Mouse (Mus musculus) midbrain, embryonic 12.5 days (tissue): ENCODE data around the gene Zfp850. TPM values are rescaled to one million over a fixed set of nuclear protein-coding genes. Genes with fewer than 3 reads are reported as not detected.
A peak's percentile ranks its signal among the peaks of the same experiment; 100 is the strongest.

ENCODE experiments used
- ATAC-seq: fragments of 200-750 bp; cut with Nextera tagmentation; 2 replicates; pipeline ENCODE4 v1.8.0; 2017; ENCODE audit warnings: low read depth, moderate TSS enrichment, moderate library complexity; ENCODE audit not compliant: low FRiP score
- H3K27ac ChIP-seq: fragments of 300-500 bp; sonication (generic); replicated peaks from 2 replicates; pipeline ENCODE4 v1.5.1; 2016; ENCODE audit warnings: mild to moderate bottlenecking
- H3K27me3 ChIP-seq: fragments of 300-500 bp; sonication (generic); 2 replicates; pipeline ENCODE4 v1.6.1; 2016; ENCODE audit warnings: mild to moderate bottlenecking
- H3K36me3 ChIP-seq: fragments of 300-500 bp; sonication (generic); 2 replicates; pipeline ENCODE4 v1.6.1; 2016
- H3K4me1 ChIP-seq: fragments of 300-500 bp; sonication (generic); 2 replicates; pipeline ENCODE4 v1.6.1; 2016
- H3K4me2 ChIP-seq: fragments of 300-500 bp; sonication (generic); replicated peaks from 2 replicates; pipeline ENCODE4 v1.6.1; 2016; ENCODE audit warnings: mild to moderate bottlenecking, moderate library complexity
- H3K4me3 ChIP-seq: fragments of 300-500 bp; sonication (generic); 2 replicates; pipeline ENCODE4 v1.5.1; 2016; ENCODE audit warnings: mild to moderate bottlenecking
- H3K9ac ChIP-seq: fragments of 300-500 bp; sonication (generic); replicated peaks from 2 replicates; pipeline ENCODE4 v1.6.1; 2016; ENCODE audit warnings: mild to moderate bottlenecking, moderate library complexity
- H3K9me3 ChIP-seq: fragments of 300-500 bp; sonication (generic); 2 replicates; pipeline ENCODE4 v1.6.1; 2016; ENCODE audit warnings: mild to moderate bottlenecking
- WGBS: fragments of 180-500 bp; shearing (Covaris S2); methylation state at CpG from one replicate; pipeline ENCODE4 v1.1.7; 2016; 5-methylcytosine and 5-hydroxymethylcytosine counted together
- polyA plus RNA-seq: library from polyadenylated mRNA; unstranded; fragments of >200 nt; fragmentation: Nextera tagmentation; extraction: Ambion mirVana; gene quantifications from 2 replicates; pipeline ENCODE4 v1.2.1, GENCODE M21; 2016

Zfp850 gene
- polyA plus RNA-seq = 6.7 and 7.2 TPM in 2 replicates

DNA sequence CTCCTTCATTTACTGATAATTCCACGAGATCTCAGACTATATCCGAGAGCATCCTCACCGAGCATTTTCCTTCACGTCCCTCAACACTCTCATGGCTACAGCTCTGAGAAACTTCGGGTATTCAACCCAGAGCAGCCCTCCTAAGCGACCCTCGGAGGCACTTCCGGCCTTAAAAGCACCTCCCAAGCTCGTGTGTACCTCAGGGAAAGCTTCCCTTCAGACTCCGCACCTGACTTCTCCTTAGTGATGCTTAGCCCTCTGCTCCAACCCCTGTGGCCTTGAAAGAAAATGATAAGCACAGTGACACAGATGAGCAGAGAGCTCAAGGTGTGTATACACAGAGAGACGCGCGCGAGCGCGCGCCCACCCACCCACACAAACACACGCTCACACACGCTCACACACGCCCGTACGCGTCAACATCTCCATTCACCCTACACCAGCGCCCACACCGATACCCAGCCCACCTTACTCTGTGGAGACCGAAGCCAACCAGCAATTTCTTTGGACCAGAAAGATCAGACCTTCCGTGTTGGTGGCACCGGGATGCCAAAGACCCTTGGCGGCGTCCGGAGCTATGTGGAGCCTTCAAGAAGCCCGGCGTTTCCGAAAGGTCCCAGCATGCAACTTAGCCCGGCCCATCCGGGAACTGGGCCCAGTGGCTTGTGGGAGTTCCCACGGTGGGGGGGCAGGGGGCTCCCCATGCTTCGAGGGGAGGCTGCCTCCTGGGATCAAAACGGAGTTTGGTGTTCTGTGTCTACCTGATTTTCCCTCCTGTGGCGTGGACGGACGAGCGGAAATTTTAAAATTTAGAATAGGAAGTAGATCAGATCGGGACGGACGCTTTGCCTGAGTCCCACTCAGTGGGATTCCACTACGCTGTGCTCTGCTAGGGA is at the start of gene Zfp850:
TSS of gene Zfp850 (minus strand) at position 567 of the 896 bp plus-strand sequence.
- H3K9ac ChIP-seq = peak within 1 kb of the TSS; percentile 90
- H3K4me2 ChIP-seq = peak within 1 kb of the TSS; percentile 96
- peak; percentile 93 for ATAC-seq

DNA sequence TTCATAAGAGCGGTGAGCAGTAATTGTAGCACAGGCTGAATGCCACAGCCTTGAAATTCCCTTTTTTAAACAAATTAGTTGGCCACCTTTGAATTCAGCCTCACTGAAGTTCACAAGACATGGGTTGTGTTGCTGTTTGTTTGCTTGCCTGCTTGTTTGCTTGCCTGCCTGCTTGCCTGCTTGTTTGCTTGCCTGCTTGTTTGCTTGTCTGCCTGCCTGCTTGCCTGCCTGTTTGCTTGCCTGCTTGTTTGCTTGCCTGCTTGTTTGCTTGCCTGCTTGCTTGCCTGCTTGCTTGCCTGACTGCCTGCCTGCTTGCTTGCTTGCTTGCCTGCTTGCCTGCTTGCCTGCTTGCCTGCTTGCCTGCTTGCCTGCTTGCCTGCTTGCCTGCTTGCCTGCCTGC is 46.1 kb upstream of the Zfp850 start:
- H3K9ac ChIP-seq = no peak overlapping the region
- no peak overlapping the region for H3K27ac ChIP-seq
- no peak for ATAC-seq
- H3K4me1 ChIP-seq = no peaks in the 10 kb centered on the region
- H3K9me3 ChIP-seq = no peaks in the 10 kb centered on the region
- H3K27me3 ChIP-seq = no peaks in the 10 kb centered on the region; the same call in 1 of the 2 replicates
- no peak overlapping the region for H3K4me2 ChIP-seq
- H3K4me3 ChIP-seq = no peak overlapping the region
- WGBS = 93% methylated on average over 1 of the region's 1 CpGs
- no peaks in the 10 kb centered on the region for H3K36me3 ChIP-seq

More for the DNA sequence above, at the start of gene Zfp850:
- Histone ChIP-seq H3K9me3 (0 out of 2 replicates have a peak, but pooled peaks cover 2% of the 10 kb centered on the region), H3K27ac (peak within 1 kb of the TSS; percentile 16; the same call in 1 of the 2 replicates), H3K36me3 (peaks cover 15% of the 10 kb centered on the region; the same call in 1 of the 2 replicates), H3K4me1 (peaks cover 13% of the 10 kb centered on the region), H3K27me3 (no peaks in the 10 kb centered on the region), H3K4me3 (peak within 1 kb of the TSS; percentile 66)
- 1% methylated on average over 47 of the region's 47 CpGs for WGBS

DNA sequence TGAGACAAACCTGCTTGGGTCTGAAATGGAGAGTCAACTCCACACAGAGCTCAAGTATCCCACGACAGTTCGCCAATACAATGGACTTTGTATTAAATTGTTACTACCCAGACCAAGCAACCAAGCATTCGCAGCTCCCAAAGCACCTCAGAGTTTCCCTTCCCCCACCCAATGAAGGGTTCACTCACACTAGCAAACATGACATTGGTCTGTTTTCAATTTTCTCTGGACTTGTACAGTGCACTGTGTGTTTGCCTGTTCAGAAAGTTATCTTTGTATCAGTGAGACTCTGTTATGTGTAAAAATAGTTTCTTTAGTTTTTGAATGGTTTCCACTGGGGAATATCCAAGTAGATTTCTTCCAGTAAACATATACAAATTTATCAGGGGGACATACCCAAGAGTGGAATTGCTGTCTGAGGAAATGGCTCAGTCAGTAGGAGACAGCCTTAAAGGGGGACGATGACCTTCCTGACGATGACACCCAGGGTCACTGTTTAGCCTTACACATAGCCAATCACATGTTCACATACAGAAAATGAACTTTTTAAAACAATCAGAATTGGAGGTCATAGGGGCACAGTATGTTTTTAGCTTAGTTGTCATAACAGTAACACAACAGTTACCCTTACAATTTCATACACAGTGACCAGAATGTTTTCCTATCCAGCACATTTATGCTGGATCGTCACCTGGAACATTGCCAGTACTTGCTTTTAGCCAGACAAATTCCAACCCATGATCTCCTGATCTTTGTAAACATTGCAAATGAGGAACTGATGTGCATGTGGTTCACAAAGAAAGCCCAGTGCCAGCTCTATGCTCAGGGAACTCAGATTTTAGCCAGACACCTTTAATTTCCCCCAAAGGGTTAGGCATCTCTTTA is 39.4 kb upstream of the Zfp850 start:
- 0 out of 2 replicates have a peak, but pooled peaks cover 3% of the 10 kb centered on the region for H3K27me3 ChIP-seq
- H3K9ac ChIP-seq = no peak overlapping the region
- no peak for ATAC-seq
- no peak overlapping the region for H3K27ac ChIP-seq
- WGBS = 82% methylated on average over 6 of the region's 6 CpGs
- H3K4me1 ChIP-seq = peaks cover 10% of the 10 kb centered on the region
- no peak overlapping the region for H3K4me2 ChIP-seq
- no peak overlapping the region for H3K4me3 ChIP-seq
- H3K36me3 ChIP-seq = peaks cover 7% of the 10 kb centered on the region
- H3K9me3 ChIP-seq = no peaks in the 10 kb centered on the region

DNA sequence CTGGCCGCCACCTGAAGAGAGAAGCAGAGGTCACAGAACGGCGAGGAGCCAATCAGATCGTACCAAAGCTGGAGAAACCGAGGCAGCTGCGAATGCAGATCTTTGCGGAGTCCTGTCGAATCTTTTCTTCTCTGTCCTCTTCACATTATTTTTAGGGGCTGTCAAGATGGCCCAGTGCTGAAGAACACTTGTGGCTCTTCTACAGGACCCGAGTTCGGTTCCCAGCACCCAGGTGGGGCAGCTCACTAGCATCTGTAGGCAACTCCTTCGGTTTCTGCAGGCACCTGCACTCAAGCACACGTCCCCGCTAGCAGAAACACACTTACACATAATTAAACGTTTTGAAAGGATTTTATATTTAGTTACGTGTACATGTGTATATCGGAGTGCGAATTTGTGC is 36.7 kb upstream of the Zfp850 start:
- H3K4me2 ChIP-seq = peak overlapping the region; percentile 32
- H3K4me1 ChIP-seq = peaks cover 10% of the 10 kb centered on the region
- 63% methylated on average over 17 of the region's 17 CpGs for WGBS
- H3K36me3 ChIP-seq = peaks cover 34% of the 10 kb centered on the region
- no peak for ATAC-seq
- no peak overlapping the region for H3K27ac ChIP-seq
- 0 out of 2 replicates have a peak overlapping the region, but pooled peaks have one; percentile 12 for H3K4me3 ChIP-seq
- 0 out of 2 replicates have a peak, but pooled peaks cover 3% of the 10 kb centered on the region for H3K27me3 ChIP-seq
- H3K9ac ChIP-seq = no peak overlapping the region
- no peaks in the 10 kb centered on the region for H3K9me3 ChIP-seq

DNA sequence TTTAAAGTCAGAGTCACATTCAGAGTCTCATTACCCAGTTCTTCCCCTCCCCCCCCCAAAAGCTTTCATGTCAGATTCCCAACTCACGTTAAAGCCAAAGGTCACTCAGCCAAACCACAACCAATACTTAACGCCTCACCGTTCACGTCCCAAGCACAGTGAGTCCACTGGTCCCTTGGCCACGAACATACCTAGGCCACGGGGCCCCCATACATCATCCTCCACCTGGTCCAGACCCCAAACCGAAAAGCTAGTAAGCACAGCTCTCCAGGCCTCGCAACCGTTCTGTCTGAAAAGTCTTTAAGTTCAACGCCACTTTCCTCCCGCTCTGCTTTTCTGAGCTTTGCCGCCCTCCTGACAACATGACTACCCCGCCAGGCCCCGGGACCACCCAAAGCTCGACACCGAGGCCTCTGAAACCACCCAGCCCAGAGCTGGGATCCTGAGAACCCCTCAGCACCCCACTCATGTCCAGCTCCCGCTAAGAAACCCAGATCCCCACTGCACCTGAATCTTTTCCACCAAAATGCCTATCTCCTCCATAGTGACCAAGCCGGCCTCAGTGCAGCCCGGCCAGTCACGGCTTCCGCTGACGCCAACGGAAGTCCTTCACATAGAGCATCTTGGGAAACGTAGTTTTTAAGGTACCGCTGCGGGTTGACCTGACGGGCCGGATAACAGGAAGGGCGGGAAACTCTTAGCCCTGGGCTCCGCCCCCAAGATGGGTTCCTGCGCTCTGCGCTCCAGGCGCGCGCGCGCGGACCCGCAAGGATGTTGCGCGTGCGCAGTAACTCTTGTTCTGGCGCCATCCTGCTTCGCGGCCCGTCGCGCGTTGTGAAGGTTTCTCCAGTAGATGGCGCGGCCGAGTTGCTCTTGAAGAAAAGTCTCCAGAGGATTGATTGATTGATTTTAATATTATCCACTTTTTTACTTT is 35.8 kb upstream of the Zfp850 start, which contains the start of gene Psmc4:
TSS of gene Psmc4 (minus strand) at position 626 of the 934 bp plus-strand sequence.
- H3K4me3 ChIP-seq = peak within 1 kb of the TSS; percentile 70
- peak within 1 kb of the TSS; percentile 92 for H3K4me2 ChIP-seq
- H3K4me1 ChIP-seq = peaks cover 10% of the 10 kb centered on the region
- WGBS = under 1% methylated on average over 52 of the region's 52 CpGs
- ATAC-seq = peak; percentile 97
- peak within 1 kb of the TSS; percentile 79 for H3K9ac ChIP-seq
- no peak within 1 kb of the TSS for H3K27ac ChIP-seq
- H3K9me3 ChIP-seq = no peaks in the 10 kb centered on the region
- H3K27me3 ChIP-seq = 0 out of 2 replicates have a peak, but pooled peaks cover 3% of the 10 kb centered on the region
- H3K36me3 ChIP-seq = peaks cover 43% of the 10 kb centered on the region

DNA sequence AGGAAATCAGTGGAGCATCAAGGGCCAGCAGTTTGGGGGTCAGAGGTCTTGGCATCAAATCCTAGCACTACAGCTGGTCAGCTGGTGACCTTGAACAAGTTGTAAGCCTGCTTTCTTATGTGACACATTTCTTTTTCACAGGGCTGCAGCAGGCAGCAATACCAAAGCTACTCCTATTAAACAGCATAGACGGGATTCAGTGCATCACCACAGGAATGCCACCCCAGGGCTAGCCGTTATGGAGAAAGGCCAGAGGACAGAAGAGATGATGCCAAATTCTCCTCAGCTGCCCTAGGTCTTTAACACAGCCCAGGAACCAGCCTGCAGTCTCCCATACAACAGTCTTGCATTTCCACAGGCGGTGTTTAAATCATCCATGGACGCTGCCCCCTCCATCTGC is 30.6 kb upstream of the Zfp850 start:
- Histone ChIP-seq H3K36me3 (peaks cover 94% of the 10 kb centered on the region), H3K4me2 (no peak overlapping the region), H3K27ac (no peak overlapping the region), H3K9ac (no peak overlapping the region), H3K27me3 (no peaks in the 10 kb centered on the region), H3K4me1 (peaks cover 10% of the 10 kb centered on the region), H3K4me3 (no peak overlapping the region), H3K9me3 (no peaks in the 10 kb centered on the region)
- WGBS = 94% methylated on average over 4 of the region's 4 CpGs
- no peak for ATAC-seq

DNA sequence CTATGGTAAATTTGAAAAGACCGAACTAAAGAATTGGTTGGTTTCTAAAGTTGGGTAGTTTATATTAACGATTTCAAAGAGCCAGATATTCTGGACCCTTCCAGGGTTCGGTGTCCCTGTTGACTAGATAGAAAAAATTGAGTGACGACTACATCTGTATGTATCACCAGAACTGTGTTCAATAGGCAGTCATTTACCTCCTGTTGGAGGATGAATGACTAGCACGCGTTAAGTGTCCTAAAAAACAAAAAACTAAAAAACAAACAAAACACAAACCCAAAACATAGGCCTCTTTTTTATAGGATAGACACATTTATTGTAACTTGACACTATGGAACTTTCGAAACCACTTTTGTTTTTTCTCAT is 513 bp upstream of the Zfp850 start:
- Histone ChIP-seq H3K27me3 (no peaks in the 10 kb centered on the region), H3K4me3 (peak overlapping the region; percentile 66), H3K36me3 (peaks cover 12% of the 10 kb centered on the region; the same call in 1 of the 2 replicates), H3K4me1 (peaks cover 13% of the 10 kb centered on the region), H3K9me3 (0 out of 2 replicates have a peak, but pooled peaks cover 4% of the 10 kb centered on the region), H3K4me2 (peak overlapping the region; percentile 96), H3K27ac (peak overlapping the region; percentile 16; the same call in 1 of the 2 replicates), H3K9ac (peak overlapping the region; percentile 90)
- WGBS = 23% methylated on average over 7 of the region's 7 CpGs
- ATAC-seq = peak; percentile 34; the same call in 1 of the 2 replicates

DNA sequence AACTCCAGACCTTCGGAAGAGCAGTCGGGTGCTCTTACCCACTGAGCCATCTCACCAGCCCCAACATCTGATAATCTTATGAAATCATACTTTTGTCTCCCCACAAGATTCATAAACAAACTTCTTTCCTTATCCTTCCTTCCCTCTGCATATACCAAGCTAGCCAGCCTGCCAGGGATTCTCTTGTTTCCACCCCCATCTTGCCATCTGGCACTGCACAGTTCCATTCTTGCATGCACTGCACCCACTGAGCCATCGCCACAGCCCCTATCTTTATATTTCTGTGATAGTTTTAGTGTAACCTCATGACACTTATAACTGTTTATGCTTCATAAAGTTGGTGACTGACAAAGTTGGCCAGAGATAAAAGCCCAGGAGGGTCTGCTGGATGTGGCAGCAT is 3.6 kb downstream of the Zfp850 start:
- ATAC-seq = no peak
- Histone ChIP-seq H3K4me3 (no peak overlapping the region), H3K4me1 (peaks cover 13% of the 10 kb centered on the region), H3K27me3 (no peaks in the 10 kb centered on the region), H3K36me3 (peaks cover 31% of the 10 kb centered on the region), H3K9me3 (no peaks in the 10 kb centered on the region), H3K4me2 (no peak overlapping the region), H3K9ac (no peak overlapping the region), H3K27ac (no peak overlapping the region)
- 92% methylated on average over 3 of the region's 3 CpGs for WGBS

DNA sequence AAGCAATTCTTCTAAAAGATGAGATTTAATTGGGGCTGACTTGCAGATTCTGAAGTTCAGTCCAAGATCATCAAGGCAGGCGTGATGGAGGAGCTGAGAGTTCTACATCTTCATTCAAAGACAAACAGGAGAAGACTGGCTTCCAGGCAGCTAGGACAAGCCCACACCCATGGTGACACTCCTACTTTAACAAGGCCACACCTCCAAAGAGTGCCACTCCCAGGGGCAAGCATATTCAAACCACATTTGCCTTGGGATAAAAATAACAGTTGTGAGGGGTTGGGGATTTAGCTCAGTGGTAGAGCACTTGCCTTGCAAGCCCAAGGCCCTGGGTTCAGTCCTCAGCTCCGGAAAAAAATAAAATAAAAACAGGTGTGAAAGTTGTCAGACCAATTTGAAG is 31.7 kb downstream of the Zfp850 start:
- peaks cover 19% of the 10 kb centered on the region for H3K36me3 ChIP-seq
- no peak overlapping the region for H3K9ac ChIP-seq
- no peak overlapping the region for H3K4me2 ChIP-seq
- H3K4me1 ChIP-seq = peaks cover 12% of the 10 kb centered on the region
- H3K27ac ChIP-seq = no peak overlapping the region
- H3K9me3 ChIP-seq = peaks cover 42% of the 10 kb centered on the region
- ATAC-seq = no peak
- 65% methylated on average over 2 of the region's 2 CpGs for WGBS
- H3K27me3 ChIP-seq = no peaks in the 10 kb centered on the region
- no peak overlapping the region for H3K4me3 ChIP-seq

DNA sequence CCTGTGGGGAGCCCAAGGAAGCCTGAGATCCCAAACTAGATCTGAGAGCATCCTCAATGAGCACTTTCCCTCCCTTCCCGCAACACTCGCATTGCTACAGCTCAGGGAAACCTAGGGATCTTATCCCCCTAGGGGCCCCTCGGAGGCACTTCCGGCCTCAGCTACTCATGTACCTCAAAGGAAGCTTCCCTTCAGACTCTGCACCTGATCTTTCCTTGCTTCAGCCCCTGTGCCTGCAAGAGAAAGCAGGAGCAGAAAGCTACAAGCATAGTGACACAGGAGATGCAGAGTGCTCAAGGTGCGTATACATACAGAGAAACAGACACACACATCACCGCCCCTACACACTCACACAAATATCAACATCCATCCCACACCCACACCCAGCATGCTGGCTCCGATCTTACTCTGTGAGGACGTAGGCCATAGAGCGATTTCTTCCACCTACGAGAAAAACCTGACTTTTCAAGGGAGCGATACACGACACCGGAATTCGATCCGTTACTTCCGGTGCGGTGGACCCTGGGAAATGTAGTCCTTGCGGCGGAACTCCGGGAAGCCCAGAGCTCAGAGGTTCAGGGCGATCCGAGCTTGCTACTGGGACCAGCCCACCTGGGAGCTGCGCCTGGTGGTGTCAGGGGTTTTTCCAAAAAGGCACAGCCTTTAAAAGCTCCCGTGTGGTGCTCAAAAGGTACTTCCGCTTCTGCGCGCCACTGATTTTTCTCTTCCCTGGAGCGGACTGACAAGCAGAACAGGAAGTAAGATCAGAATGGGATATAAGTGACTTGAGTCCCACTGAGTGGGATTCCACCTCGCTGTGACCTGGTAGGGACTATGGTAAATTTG is 35.0 kb downstream of the Zfp850 start, which contains the start of gene Zfp780b:
TSS of gene Zfp780b (minus strand) at position 489 of the 846 bp plus-strand sequence.
- Histone ChIP-seq H3K4me1 (peaks cover 12% of the 10 kb centered on the region), H3K9me3 (peaks cover 18% of the 10 kb centered on the region), H3K27ac (peak within 1 kb of the TSS; percentile 44), H3K4me2 (peak within 1 kb of the TSS; percentile 86), H3K27me3 (no peaks in the 10 kb centered on the region), H3K36me3 (0 out of 2 replicates have a peak, but pooled peaks cover 3% of the 10 kb centered on the region), H3K4me3 (peak within 1 kb of the TSS; percentile 80), H3K9ac (peak within 1 kb of the TSS; percentile 85)
- ATAC-seq = peak; percentile 89
- WGBS = under 1% methylated on average over 29 of the region's 29 CpGs
